Mouse (Mus musculus) limb, embryonic 15.5 days (tissue): ENCODE data around the gene Nhlh2. TPM values are rescaled to one million over a fixed set of nuclear protein-coding genes. Genes with fewer than 3 reads are reported as not detected.
A peak's percentile ranks its signal among the peaks of the same experiment; 100 is the strongest.

Experiments used
- ATAC-seq: fragments of 200-750 bp; cut with Nextera tagmentation; 2 replicates; pipeline ENCODE4 v1.8.0; 2017; ENCODE audit warnings: low read depth, moderate TSS enrichment; ENCODE audit not compliant: insufficient number of reproducible peaks, low FRiP score, low TSS enrichment
- H3K27ac ChIP-seq: fragments of 300-500 bp; sonication (generic); 2 replicates; pipeline ENCODE4 v1.5.1; 2015; ENCODE audit warnings: moderate library complexity, mild to moderate bottlenecking, inconsistent platforms
- H3K27me3 ChIP-seq: fragments of 300-500 bp; sonication (generic); 2 replicates; pipeline ENCODE4 v1.6.1; 2015; ENCODE audit warnings: inconsistent platforms
- H3K36me3 ChIP-seq: fragments of 300-500 bp; sonication (generic); 2 replicates; pipeline ENCODE4 v1.6.1; 2015; ENCODE audit warnings: inconsistent platforms
- H3K4me1 ChIP-seq: fragments of 300-500 bp; sonication (generic); 2 replicates; pipeline ENCODE4 v1.6.1; 2015; ENCODE audit warnings: inconsistent platforms
- H3K4me2 ChIP-seq: fragments of 300-500 bp; sonication (generic); 2 replicates; pipeline ENCODE4 v1.6.1; 2015; ENCODE audit warnings: mild to moderate bottlenecking, inconsistent platforms
- H3K4me3 ChIP-seq: fragments of 300-500 bp; sonication (generic); 2 replicates; pipeline ENCODE4 v1.5.1; 2015; ENCODE audit warnings: mild to moderate bottlenecking, inconsistent platforms
- H3K9ac ChIP-seq: fragments of 300-500 bp; sonication (generic); 2 replicates; pipeline ENCODE4 v1.6.1; 2015; ENCODE audit warnings: inconsistent platforms
- H3K9me3 ChIP-seq: fragments of 300-500 bp; sonication (generic); 2 replicates; pipeline ENCODE4 v1.6.1; 2016; ENCODE audit warnings: inconsistent platforms
- WGBS: fragments of 180-500 bp; shearing (Covaris S2); methylation state at CpG from one replicate; pipeline ENCODE4 v1.1.7; 2015; 5-methylcytosine and 5-hydroxymethylcytosine counted together
- polyA plus RNA-seq: library from polyadenylated mRNA; unstranded; fragments of >200 nt; fragmentation: Nextera tagmentation; extraction: Ambion mirVana; gene quantifications from 2 replicates; pipeline ENCODE4 v1.2.1, GENCODE M21; 2015

Gene Nhlh2
- polyA plus RNA-seq, 1 experiment from 2014 or later, result 0.05 TPM

DNA sequence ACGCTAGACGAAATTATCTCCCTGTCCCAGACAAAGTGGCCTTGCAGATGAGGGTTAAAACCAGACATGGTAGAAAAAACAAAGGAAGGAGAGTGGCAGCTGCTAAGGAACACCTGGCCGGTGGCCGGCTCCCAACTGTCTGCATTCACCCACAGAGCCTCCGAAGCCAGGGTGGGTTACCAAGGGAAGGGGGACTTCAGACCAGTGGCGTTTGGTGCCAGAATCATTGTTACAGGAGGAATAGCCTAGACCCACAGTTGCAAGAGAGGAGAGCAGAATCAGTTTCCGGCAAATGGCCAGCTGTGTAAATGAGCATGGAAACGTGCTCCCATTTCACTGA lies 52.8 kb downstream of the Nhlh2 start:
- ATAC-seq, result 0 out of 2 replicates have a peak, but pooled peaks have one; percentile 19
- Histone ChIP-seq H3K9me3 (no peaks in the 10 kb centered on the region; the same call in 1 of the 2 replicates), H3K27ac (no peak overlapping the region), H3K4me3 (no peak overlapping the region), H3K4me1 (peaks cover 7% of the 10 kb centered on the region), H3K27me3 (no peaks in the 10 kb centered on the region), H3K4me2 (no peak overlapping the region), H3K9ac (no peak overlapping the region), H3K36me3 (no peaks in the 10 kb centered on the region)
- 30% methylated on average over 8 of the region's 8 CpGs for WGBS

DNA sequence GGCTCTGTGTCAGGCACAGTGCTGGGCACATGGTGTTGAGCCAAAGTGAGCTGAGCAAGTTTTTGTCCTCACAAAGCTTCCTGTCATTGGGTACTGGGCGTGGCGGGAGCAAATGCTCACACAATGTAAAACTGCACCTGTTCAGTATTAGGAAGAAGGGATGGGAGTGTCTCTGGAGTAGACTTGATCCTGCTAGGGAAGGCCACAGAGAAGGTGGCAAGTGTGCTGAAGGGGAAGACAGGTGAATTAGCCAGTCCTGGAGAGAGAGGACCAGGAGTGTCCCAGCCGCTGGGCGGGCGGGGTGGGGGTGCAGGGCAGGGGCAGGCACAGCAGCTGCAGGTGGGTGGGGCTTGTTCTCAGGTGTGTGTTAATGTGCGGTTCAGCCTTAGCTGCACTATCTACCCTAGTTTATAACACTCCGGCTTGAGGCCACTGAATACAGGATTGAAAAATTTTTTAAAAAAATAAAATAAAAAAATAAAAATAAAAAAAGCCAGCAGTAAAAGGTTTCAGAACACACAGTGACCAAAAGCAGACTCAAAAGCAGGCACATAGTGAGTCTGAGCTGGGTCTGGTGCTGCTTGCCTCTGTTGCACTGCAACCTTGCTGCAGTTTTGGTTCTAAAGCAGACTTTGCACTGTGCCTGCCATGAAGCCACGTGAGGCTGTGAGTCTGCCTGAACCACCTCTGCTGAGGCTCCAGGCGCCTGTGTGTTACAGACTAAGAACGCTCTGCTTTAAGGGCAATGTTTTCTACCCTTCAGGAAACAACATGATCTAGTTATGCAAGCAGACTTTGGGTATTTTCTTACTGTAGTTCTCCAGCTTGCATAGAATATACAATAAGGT lies 53.6 kb downstream of the Nhlh2 start:
- no peak for ATAC-seq
- WGBS, result 60% methylated on average over 10 of the region's 10 CpGs

DNA sequence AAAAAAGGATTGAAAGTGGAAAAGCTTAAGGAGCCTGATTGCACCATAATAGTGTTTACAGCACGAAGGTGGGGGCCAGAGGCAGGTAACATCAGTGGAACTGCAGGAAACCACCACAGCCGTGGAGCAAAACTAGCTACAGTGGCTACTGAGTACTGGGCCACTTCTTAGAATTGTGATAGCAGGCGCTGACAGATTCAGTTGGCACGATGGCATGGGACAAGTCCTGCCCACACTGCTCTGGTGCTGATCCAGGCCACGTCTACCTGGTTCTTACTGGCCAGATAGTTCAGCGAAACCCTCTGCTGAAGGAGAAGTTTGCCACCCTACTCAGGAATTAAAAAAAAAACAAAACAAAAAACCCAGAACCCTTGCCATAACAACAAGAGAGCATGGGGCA lies 54.7 kb downstream of the Nhlh2 start:
- ATAC-seq, result no peak
- H3K4me1 ChIP-seq, result peaks cover 7% of the 10 kb centered on the region
- H3K27ac ChIP-seq, result no peak overlapping the region
- no peak overlapping the region for H3K4me2 ChIP-seq
- WGBS, result 78% methylated on average over 6 of the region's 6 CpGs
- H3K4me3 ChIP-seq, result no peak overlapping the region
- H3K9me3 ChIP-seq, result no peaks in the 10 kb centered on the region; the same call in 1 of the 2 replicates
- no peak overlapping the region for H3K9ac ChIP-seq
- no peaks in the 10 kb centered on the region for H3K36me3 ChIP-seq
- no peaks in the 10 kb centered on the region for H3K27me3 ChIP-seq

More for the DNA sequence above, 53.6 kb downstream of the Nhlh2 start:
- no peaks in the 10 kb centered on the region; the same call in 1 of the 2 replicates for H3K9me3 ChIP-seq
- no peaks in the 10 kb centered on the region for H3K27me3 ChIP-seq
- peaks cover 7% of the 10 kb centered on the region for H3K4me1 ChIP-seq
- H3K4me2 ChIP-seq, result no peak overlapping the region
- H3K27ac ChIP-seq, result no peak overlapping the region
- no peak overlapping the region for H3K4me3 ChIP-seq
- H3K36me3 ChIP-seq, result no peaks in the 10 kb centered on the region
- no peak overlapping the region for H3K9ac ChIP-seq

Other genes with a start within 250 kb of the Nhlh2 start
- 2.2 and 4.1 TPM in 2 replicates for gene Mab21l3, start 161.1 kb upstream of the Nhlh2 start, polyA plus RNA-seq
- 5.4 and 6.2 TPM in 2 replicates for gene Slc22a15, start 85.6 kb upstream of the Nhlh2 start, polyA plus RNA-seq
- 44.6 and 135 TPM in 2 replicates for gene Casq2, start 76.3 kb downstream of the Nhlh2 start, polyA plus RNA-seq
- 21.1 and 22.8 TPM in 2 replicates for gene Vangl1, start 194.6 kb downstream of the Nhlh2 start, polyA plus RNA-seq